Comparison of ENCODE assay signal across 10 mouse cellular contexts in the genomic region with DNA sequence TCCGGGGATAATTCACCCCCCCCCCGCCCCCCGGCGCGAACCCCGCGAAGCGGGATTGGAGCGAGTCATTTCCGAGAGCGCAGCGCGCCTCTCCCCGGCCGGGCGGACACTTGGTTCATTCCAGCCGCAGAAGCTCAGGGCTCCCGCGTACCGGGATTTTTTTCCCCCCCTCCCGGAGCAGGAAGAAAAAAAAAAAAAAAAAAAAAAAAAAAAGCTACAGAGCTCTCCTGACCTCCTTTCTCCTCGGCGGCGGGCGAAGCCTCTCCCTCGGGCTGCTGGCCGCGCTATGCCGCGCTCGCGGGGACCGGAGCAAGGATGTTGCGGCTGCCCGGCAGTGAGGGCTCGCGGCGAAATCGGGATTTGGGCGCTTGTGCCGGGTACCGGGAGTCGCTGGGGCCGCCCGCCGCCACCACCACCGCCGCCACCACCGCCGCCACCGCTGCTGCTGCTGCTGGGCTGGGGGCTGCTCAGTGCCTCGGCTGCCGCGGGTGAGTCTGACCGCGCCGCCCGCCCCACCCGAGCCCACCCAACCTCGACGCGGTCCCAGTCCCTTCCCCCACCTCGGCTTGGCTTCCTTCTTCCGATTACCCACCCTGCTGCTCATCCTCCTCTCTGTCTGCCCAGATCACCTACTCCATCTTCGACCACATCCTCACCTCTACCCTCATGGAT. TPM values are rescaled to one million over a fixed set of nuclear protein-coding genes. Genes with fewer than 3 reads are reported as not detected.
DNase-seq lines count a peak whose midpoint lies in the region; ATAC-seq lines count a peak whose summit lies in the region.
"Had no signal": no experiment of that assay in that cellular context is flagged by ENCODE, and none has a peak within 500 bp of the region (broad histone marks: within the 10 kb centered on the region; RNA-seq: fewer than 3 reads in every experiment).

Gene Csmd2 (plus strand): TSS at position 74 of the 672 bp plus-strand sequence.

- no peak for DNase-seq in kidney, adult 9 months
- peak; percentile 76 for DNase-seq in cerebellum, adult 9-10 months
- peak; percentile 58 to 73 for DNase-seq in frontal cortex, postnatal 10 days (ENCODE audit: low spot score in 2 of 2)
- peak; percentile 66 to 72 for DNase-seq in left cerebral cortex, postnatal 36 days (ENCODE audit: low spot score in 2 of 2)
- peak; percentile 72 for DNase-seq in retina, postnatal 7 days (ENCODE audit: low read depth, low spot score)
- no peak for DNase-seq in natural killer cell, adult 2 months (ENCODE audit: low spot score in 2 of 2)
- no peak for DNase-seq in MN1 (ENCODE audit: low spot score)

- WGBS in kidney, embryonic 16.5 days: under 1% methylated on average over 44 of the region's 65 CpGs

- H3K4me3 ChIP-seq in kidney, embryonic 16.5 days (ENCODE audit: low read length): peak within 1 kb of the TSS; percentile 36

- H3K36me3 ChIP-seq in kidney, embryonic 16.5 days (ENCODE audit: insufficient read depth, low read length): no peaks in the 10 kb centered on the region

- no peak for ATAC-seq in kidney, embryonic 16.5 days (ENCODE audit: low FRiP score, low TSS enrichment)
- ATAC-seq: Patski had no signal

- peak within 1 kb of the TSS; percentile 62 for H3K4me2 ChIP-seq in kidney, embryonic 16.5 days (replicated peaks; ENCODE audit: low read depth, low read length)

- H3K9ac ChIP-seq in kidney, embryonic 16.5 days (replicated peaks; ENCODE audit: low read length): no peak within 1 kb of the TSS
- H3K9ac ChIP-seq: liver, embryonic 14.5 days had no signal

- H3K4me1 ChIP-seq in kidney, embryonic 16.5 days (ENCODE audit: insufficient read depth, low read length): peaks cover 8% of the 10 kb centered on the region; the same call in 1 of the 2 replicates

- H3K27ac ChIP-seq in kidney, embryonic 16.5 days (ENCODE audit: low read length): no peak within 1 kb of the TSS
- H3K27ac ChIP-seq: liver, embryonic 14.5 days had no signal

- H3K27me3 ChIP-seq in kidney, embryonic 16.5 days (ENCODE audit: insufficient read depth, low read length): peaks cover 63% of the 10 kb centered on the region
- H3K27me3 ChIP-seq: Patski had no signal

- intact Hi-C loops in left cerebral cortex, postnatal 36 days (cut with DNase I): loop anchor here (5.0 kb wide), 4 partner anchors 126 to 616 kb away; no protein-coding TSS in a partner anchor

- H3K9me3 ChIP-seq in kidney, embryonic 16.5 days (ENCODE audit: low read length): no peaks in the 10 kb centered on the region

RNA-seq across cellular contexts. Expression of gene Csmd2, which starts in this region (rescaled TPM):
- 0.12 TPM in 1 of 2 replicates, not detected in the other for polyA plus RNA-seq in kidney, embryonic 16.5 days (2015; fragmentation: Nextera tagmentation; extraction: Ambion mirVana)
- 10 to 100 TPM; 48.3 to 73.3 TPM for total RNA-seq in left cerebral cortex, postnatal 36 days (2021)

Comparison
In these comparisons a context has a peak if more than half of its experiments do, and no peak if none do; other contexts are left out.
1. DNase-seq: peak in cerebellum, adult 9-10 months (single experiment), frontal cortex, postnatal 10 days (2 of 2), left cerebral cortex, postnatal 36 days (2 of 2) and retina, postnatal 7 days (single experiment); none in kidney, adult 9 months (single experiment), natural killer cell, adult 2 months (0 of 2) and MN1 (single experiment).